Mouse (Mus musculus): ENCODE results near the gene Pfdn2.

Pfdn2 gene

GRCm38 (mm10) chr1:171355812-171356340 lies 10.4 kb downstream of the Pfdn2 start:
- no peak for DNase-seq (ENCODE audit: low read depth, low spot score)

GRCm38 (mm10) chr1:171356814-171357213 lies 11.3 kb downstream of the Pfdn2 start:
- no peak for DNase-seq (ENCODE audit: low read depth, low spot score)

GRCm38 (mm10) chr1:171358421-171358820 lies 13.0 kb downstream of the Pfdn2 start:
- no peak for DNase-seq (ENCODE audit: low read depth, low spot score)

GRCm38 (mm10) chr1:171360253-171360652 lies 14.8 kb downstream of the Pfdn2 start:
- no peak for DNase-seq (ENCODE audit: low read depth, low spot score)

GRCm38 (mm10) chr1:171360656-171361055 lies 15.2 kb downstream of the Pfdn2 start, which contains the start of gene Klhdc9:
TSS of gene Klhdc9 (minus strand) at chr1:171360798.
- peak; percentile 54 for DNase-seq (ENCODE audit: low read depth, low spot score)

- DNase-seq (ENCODE audit: low read depth, low spot score) = peak; percentile 48
Measured at GRCm38 (mm10) chr1:171361106-171362103, 15.9 kb downstream of the Pfdn2 start.

GRCm38 (mm10) chr1:171365934-171366333 lies 20.5 kb downstream of the Pfdn2 start:
- DNase-seq (ENCODE audit: low read depth, low spot score) = no peak

- DNase-seq (ENCODE audit: low read depth, low spot score) = no peak
Measured at GRCm38 (mm10) chr1:171369845-171370556, 24.5 kb downstream of the Pfdn2 start, which contains the start of gene Nectin4. TSS of gene Nectin4 (plus strand) at chr1:171370099.

- no peak for DNase-seq (ENCODE audit: low read depth, low spot score)
Measured at GRCm38 (mm10) chr1:171372880-171373279, 27.4 kb downstream of the Pfdn2 start.

GRCm38 (mm10) chr1:171373946-171374345 lies 28.5 kb downstream of the Pfdn2 start:
- no peak for DNase-seq (ENCODE audit: low read depth, low spot score)

- DNase-seq (ENCODE audit: low read depth, low spot score) = no peak
Measured at GRCm38 (mm10) chr1:171375646-171376097, 30.2 kb downstream of the Pfdn2 start.

GRCm38 (mm10) chr1:171378298-171378697 lies 32.8 kb downstream of the Pfdn2 start:
- DNase-seq (ENCODE audit: low read depth, low spot score) = no peak

GRCm38 (mm10) chr1:171379935-171380599 lies 34.6 kb downstream of the Pfdn2 start:
- DNase-seq (ENCODE audit: low read depth, low spot score) = peak; percentile 45

- DNase-seq (ENCODE audit: low read depth, low spot score) = no peak
Measured at GRCm38 (mm10) chr1:171382096-171382620, 36.7 kb downstream of the Pfdn2 start.

GRCm38 (mm10) chr1:171384361-171384760 lies 38.9 kb downstream of the Pfdn2 start:
- no peak for DNase-seq (ENCODE audit: low read depth, low spot score)

GRCm38 (mm10) chr1:171385171-171385570 lies 39.7 kb downstream of the Pfdn2 start:
- DNase-seq (ENCODE audit: low read depth, low spot score) = no peak

GRCm38 (mm10) chr1:171387099-171387498 lies 41.6 kb downstream of the Pfdn2 start:
- DNase-seq (ENCODE audit: low read depth, low spot score) = no peak

- DNase-seq (ENCODE audit: low read depth, low spot score) = no peak
Measured at GRCm38 (mm10) chr1:171388376-171389102, 43.1 kb downstream of the Pfdn2 start, which contains the start of gene Arhgap30. TSS of gene Arhgap30 (plus strand) at chr1:171388954.

GRCm38 (mm10) chr1:171390101-171390500 lies 44.6 kb downstream of the Pfdn2 start:
- DNase-seq (ENCODE audit: low read depth, low spot score) = no peak

- DNase-seq (ENCODE audit: low read depth, low spot score) = no peak
Measured at GRCm38 (mm10) chr1:171401821-171402220, 56.4 kb downstream of the Pfdn2 start.
